Mouse (Mus musculus) olfactory bulb, adult 2 months (tissue): ENCODE measurements at regions not wholly inside any gene's neighbourhood (a gene's known extent, or its start where the extent isn't known, plus 50 kb on each side); places are given as distances from the start of the nearest gene placed in this dataset.

Source experiments
- CTCF ChIP-seq: fragments of 200-500 bp; IDR thresholded peaks from 2 replicates; pipeline ENCODE4 v1.5.1; 2012; ENCODE audit warnings: low read depth, mild to moderate bottlenecking, low read length, moderate library complexity; ENCODE audit not compliant: insufficient read depth
- POLR2A ChIP-seq: fragments of 200-500 bp; IDR thresholded peaks from 2 replicates; pipeline ENCODE4 v1.6.1; 2012; ENCODE audit warnings: mild to moderate bottlenecking, low read depth, low read length, moderate library complexity; ENCODE audit not compliant: insufficient read depth

DNA sequence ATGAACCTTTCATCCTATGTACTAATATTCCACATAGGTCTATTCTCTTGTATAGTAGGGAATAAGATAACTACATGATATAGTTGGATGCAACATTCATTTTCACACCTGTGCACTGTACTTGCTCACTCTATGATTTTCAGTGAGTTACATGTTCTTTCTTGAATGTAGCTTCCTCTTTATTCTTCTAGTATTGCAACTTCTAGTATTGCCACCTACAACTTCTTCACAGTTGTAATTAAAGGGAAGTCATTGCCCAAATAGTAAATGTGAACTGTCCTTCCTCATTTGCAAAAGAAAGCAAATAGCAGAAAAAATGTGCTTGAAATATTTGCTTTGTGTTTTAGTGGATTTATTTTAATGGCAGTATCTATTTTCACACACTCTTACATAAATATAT, 330.9 kb upstream of the Akr1e1 start:
- TF ChIP-seq CTCF (no peak), POLR2A (no peak)
